Mouse (Mus musculus) heart, embryonic 10.5 days (tissue): Measurements from ENCODE around the gene Rbfox1. TPM values are rescaled to one million over a fixed set of nuclear protein-coding genes. Genes with fewer than 3 reads are reported as not detected.

ENCODE experiments used
- DNase-seq: peaks from one replicate; pipeline ENCODE4 v3.0.0-alpha.2; 2017; ENCODE audit warnings: low spot score
- H3K27ac ChIP-seq: fragments of 300-500 bp; sonication (generic); 2 replicates; pipeline ENCODE4 v1.5.1; 2016; ENCODE audit warnings: mild to moderate bottlenecking
- H3K27me3 ChIP-seq: fragments of 300-500 bp; sonication (generic); 2 replicates; pipeline ENCODE4 v1.6.1; 2016; ENCODE audit warnings: mild to moderate bottlenecking; ENCODE audit not compliant: poor library complexity, insufficient read depth, severe bottlenecking
- H3K36me3 ChIP-seq: fragments of 300-500 bp; sonication (generic); 2 replicates; pipeline ENCODE4 v1.6.1; 2016; ENCODE audit warnings: mild to moderate bottlenecking, moderate library complexity
- H3K4me1 ChIP-seq: fragments of 300-500 bp; sonication (generic); 2 replicates; pipeline ENCODE4 v1.6.1; 2016; ENCODE audit warnings: mild to moderate bottlenecking
- H3K4me3 ChIP-seq: fragments of 300-500 bp; sonication (generic); 2 replicates; pipeline ENCODE4 v1.5.1; 2016; ENCODE audit warnings: mild to moderate bottlenecking, moderate library complexity
- H3K9me3 ChIP-seq: fragments of 300-500 bp; sonication (generic); 2 replicates; pipeline ENCODE4 v1.6.1; 2016; ENCODE audit warnings: mild to moderate bottlenecking, moderate library complexity
- WGBS: fragments of 180-500 bp; shearing (Covaris S2); methylation state at CpG from one replicate; pipeline ENCODE4 v1.1.7; 2016; 5-methylcytosine and 5-hydroxymethylcytosine counted together
- polyA plus RNA-seq: library from polyadenylated mRNA; unstranded; fragments of >200 nt; fragmentation: Nextera tagmentation; extraction: Ambion mirVana; gene quantifications from 2 replicates; pipeline ENCODE4 v1.2.1, GENCODE M21; 2016

Gene Rbfox1
- polyA plus RNA-seq, 1 experiment from 2014 or later = 2.8 TPM

- Histone ChIP-seq H3K9me3 (no peaks in the 10 kb centered on the region), H3K27me3 (no peaks in the 10 kb centered on the region), H3K4me1 (no peaks in the 10 kb centered on the region), H3K4me3 (no peak overlapping the region), H3K27ac (no peak overlapping the region), H3K36me3 (no peaks in the 10 kb centered on the region)
- DNase-seq = no peak
- whole genome bisulfite sequencing = 22% methylated on average over 2 of the region's 2 CpGs
Observed at GRCm38 (mm10) chr16:5911880-5912327, 26.7 kb downstream of the Rbfox1 start.

GRCm38 (mm10) chr16:5917937-5918336, 32.8 kb downstream of the Rbfox1 start:
- no peak for DNase-seq

GRCm38 (mm10) chr16:5926986-5927385, 41.8 kb downstream of the Rbfox1 start:
- H3K27me3 ChIP-seq = no peaks in the 10 kb centered on the region
- no peak overlapping the region for H3K27ac ChIP-seq
- no peak overlapping the region for H3K4me3 ChIP-seq
- no peaks in the 10 kb centered on the region for H3K4me1 ChIP-seq
- WGBS = 32% methylated on average over 1 of the region's 1 CpGs
- H3K36me3 ChIP-seq = no peaks in the 10 kb centered on the region
- H3K9me3 ChIP-seq = no peaks in the 10 kb centered on the region
- no peak for DNase-seq

More at GRCm38 (mm10) chr16:5917937-5918336, 32.8 kb downstream of the Rbfox1 start:
- Histone ChIP-seq H3K36me3 (no peaks in the 10 kb centered on the region), H3K27me3 (no peaks in the 10 kb centered on the region), H3K4me1 (no peaks in the 10 kb centered on the region), H3K9me3 (no peaks in the 10 kb centered on the region), H3K4me3 (no peak overlapping the region), H3K27ac (no peak overlapping the region)

- Histone ChIP-seq H3K27ac (no peak overlapping the region), H3K36me3 (no peaks in the 10 kb centered on the region), H3K9me3 (no peaks in the 10 kb centered on the region), H3K27me3 (no peaks in the 10 kb centered on the region), H3K4me3 (no peak overlapping the region), H3K4me1 (no peaks in the 10 kb centered on the region)
- peak; percentile 78 for DNase-seq
- 22% methylated on average over 7 of the region's 7 CpGs for WGBS
Observed at GRCm38 (mm10) chr16:5931680-5932079, 46.5 kb downstream of the Rbfox1 start.

GRCm38 (mm10) chr16:5940016-5940415, 54.9 kb downstream of the Rbfox1 start:
- Histone ChIP-seq H3K4me3 (no peak overlapping the region), H3K36me3 (no peaks in the 10 kb centered on the region), H3K27me3 (no peaks in the 10 kb centered on the region), H3K9me3 (no peaks in the 10 kb centered on the region), H3K27ac (no peak overlapping the region), H3K4me1 (no peaks in the 10 kb centered on the region)
- WGBS = 38% methylated on average over 4 of the region's 4 CpGs
- DNase-seq = peak; percentile 14

GRCm38 (mm10) chr16:5945682-5946081, 60.5 kb downstream of the Rbfox1 start:
- no peaks in the 10 kb centered on the region for H3K27me3 ChIP-seq
- 66% methylated on average over 1 of the region's 1 CpGs for WGBS
- no peaks in the 10 kb centered on the region for H3K36me3 ChIP-seq
- no peak overlapping the region for H3K27ac ChIP-seq
- no peak overlapping the region for H3K4me3 ChIP-seq
- DNase-seq = no peak
- H3K4me1 ChIP-seq = no peaks in the 10 kb centered on the region
- no peaks in the 10 kb centered on the region for H3K9me3 ChIP-seq

- WGBS = 68% methylated on average over 3 of the region's 3 CpGs
- H3K27ac ChIP-seq = no peak overlapping the region
Observed at GRCm38 (mm10) chr16:5953106-5953505, 68.0 kb downstream of the Rbfox1 start.

GRCm38 (mm10) chr16:5957418-5957817, 72.3 kb downstream of the Rbfox1 start:
- Histone ChIP-seq H3K4me1 (no peaks in the 10 kb centered on the region), H3K36me3 (no peaks in the 10 kb centered on the region), H3K4me3 (no peak overlapping the region), H3K9me3 (no peaks in the 10 kb centered on the region), H3K27ac (no peak overlapping the region), H3K27me3 (no peaks in the 10 kb centered on the region)
- no peak for DNase-seq
- WGBS = 81% methylated on average over 4 of the region's 4 CpGs

More at GRCm38 (mm10) chr16:5953106-5953505, 68.0 kb downstream of the Rbfox1 start:
- Histone ChIP-seq H3K27me3 (no peaks in the 10 kb centered on the region), H3K4me3 (no peak overlapping the region), H3K4me1 (no peaks in the 10 kb centered on the region), H3K9me3 (no peaks in the 10 kb centered on the region), H3K36me3 (no peaks in the 10 kb centered on the region)
- DNase-seq = no peak

- 81% methylated on average over 3 of the region's 3 CpGs for WGBS
- H3K9me3 ChIP-seq = no peaks in the 10 kb centered on the region
- no peak overlapping the region for H3K4me3 ChIP-seq
- H3K27me3 ChIP-seq = no peaks in the 10 kb centered on the region
- DNase-seq = no peak
- H3K36me3 ChIP-seq = no peaks in the 10 kb centered on the region
- no peak overlapping the region for H3K27ac ChIP-seq
- H3K4me1 ChIP-seq = no peaks in the 10 kb centered on the region
Observed at GRCm38 (mm10) chr16:5961786-5962185, 76.6 kb downstream of the Rbfox1 start.

- no peak overlapping the region for H3K4me3 ChIP-seq
- DNase-seq = no peak
- H3K27ac ChIP-seq = no peak overlapping the region
- no peaks in the 10 kb centered on the region for H3K9me3 ChIP-seq
- H3K36me3 ChIP-seq = no peaks in the 10 kb centered on the region
- no peaks in the 10 kb centered on the region for H3K4me1 ChIP-seq
- 46% methylated on average over 2 of the region's 2 CpGs for WGBS
- no peaks in the 10 kb centered on the region for H3K27me3 ChIP-seq
Observed at GRCm38 (mm10) chr16:5974172-5974571, 89.0 kb downstream of the Rbfox1 start.

- no peak for DNase-seq
- no peaks in the 10 kb centered on the region for H3K4me1 ChIP-seq
- 72% methylated on average over 10 of the region's 10 CpGs for WGBS
- H3K27me3 ChIP-seq = no peaks in the 10 kb centered on the region
- no peak overlapping the region for H3K4me3 ChIP-seq
- H3K9me3 ChIP-seq = no peaks in the 10 kb centered on the region
- H3K27ac ChIP-seq = no peak overlapping the region
- no peaks in the 10 kb centered on the region for H3K36me3 ChIP-seq
Observed at GRCm38 (mm10) chr16:5992045-5993011, 107.2 kb downstream of the Rbfox1 start.

- Histone ChIP-seq H3K36me3 (no peaks in the 10 kb centered on the region), H3K4me1 (no peaks in the 10 kb centered on the region), H3K4me3 (no peak overlapping the region), H3K27me3 (no peaks in the 10 kb centered on the region), H3K27ac (no peak overlapping the region), H3K9me3 (no peaks in the 10 kb centered on the region)
- no peak for DNase-seq
- 67% methylated on average over 4 of the region's 4 CpGs for WGBS
Observed at GRCm38 (mm10) chr16:5997136-5997535, 112.0 kb downstream of the Rbfox1 start.

- no peaks in the 10 kb centered on the region for H3K27me3 ChIP-seq
- H3K4me1 ChIP-seq = no peaks in the 10 kb centered on the region
- H3K36me3 ChIP-seq = no peaks in the 10 kb centered on the region
- H3K9me3 ChIP-seq = no peaks in the 10 kb centered on the region
- WGBS = 87% methylated on average over 4 of the region's 4 CpGs
- H3K4me3 ChIP-seq = no peak overlapping the region
- no peak for DNase-seq
- H3K27ac ChIP-seq = no peak overlapping the region
Observed at GRCm38 (mm10) chr16:5997651-5998050, 112.5 kb downstream of the Rbfox1 start.
